Mouse (Mus musculus) embryonic fibroblast, embryonic 13.5 days (primary cell): ENCODE results near the gene Babam2.

Experiments used
- CTCF ChIP-seq: IDR thresholded peaks from 2 replicates; pipeline ENCODE4 v1.5.1; 2011; ENCODE audit warnings: mild to moderate bottlenecking, control low read depth, low read length, moderate library complexity, borderline replicate concordance; ENCODE audit not compliant: insufficient read depth
- POLR2A ChIP-seq: IDR thresholded peaks from 2 replicates; pipeline ENCODE4 v1.6.1; 2011; ENCODE audit warnings: low read depth, mild to moderate bottlenecking, control low read depth, low read length, moderate library complexity

DNA sequence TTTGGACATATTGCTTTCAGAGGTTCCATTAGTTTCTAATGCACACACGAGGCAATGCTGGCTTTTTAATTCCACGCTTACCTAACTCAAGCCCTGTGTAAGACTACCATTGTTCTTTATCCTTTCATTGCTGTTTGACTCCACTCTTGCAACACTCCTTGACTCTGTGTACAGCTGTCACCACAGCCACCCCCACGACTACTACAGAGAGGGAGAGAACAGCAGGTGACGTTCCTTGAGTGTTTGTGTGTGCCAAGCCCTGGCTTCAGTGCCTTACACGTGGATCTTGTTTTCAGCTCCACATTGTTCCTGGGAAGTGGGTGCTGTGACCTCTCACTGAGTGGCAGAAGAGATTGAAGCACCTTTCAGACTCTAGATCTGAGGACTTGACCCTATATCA lies 269.3 kb downstream of the Babam2 start:
- TF ChIP-seq CTCF (no peak), POLR2A (no peak)
